Mouse (Mus musculus): ENCODE results near the gene Ppp2r2c. TPM values are rescaled to one million over a fixed set of nuclear protein-coding genes. Genes with fewer than 3 reads are reported as not detected.

The Ppp2r2c gene
- total and polyA plus RNA-seq, 3 experiments = 0.05 TPM; not detected in 2

DNA sequence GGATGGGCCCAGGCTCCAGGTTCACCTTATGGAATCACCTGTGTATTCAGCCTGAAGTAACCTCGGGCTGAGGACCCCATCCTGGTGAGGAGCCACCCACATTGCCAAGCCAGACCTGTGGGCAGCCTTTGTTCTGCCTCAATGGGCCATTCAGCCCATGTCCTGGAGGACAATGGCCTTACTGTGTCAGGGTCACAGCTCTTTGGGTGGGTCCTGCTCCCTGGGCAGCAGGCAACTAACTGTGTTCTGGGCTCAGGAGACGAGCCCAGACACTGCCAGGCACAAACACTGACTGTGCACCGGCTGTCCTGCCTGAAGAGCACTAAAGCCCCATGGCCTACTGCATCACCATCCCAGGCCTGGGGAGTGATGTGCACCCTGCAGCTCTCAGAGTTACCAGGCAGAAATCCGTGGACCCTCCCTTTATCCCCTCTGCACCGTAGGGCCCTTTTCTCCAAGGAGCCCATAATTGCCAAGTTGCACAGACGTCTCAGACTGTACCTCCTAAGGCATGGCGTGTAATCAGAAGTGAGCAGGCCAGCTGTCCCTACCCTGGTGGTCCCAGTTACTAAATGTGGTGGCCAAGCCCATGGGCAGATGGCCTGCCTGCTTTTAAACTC, 8.6 kb downstream of the Ppp2r2c start:
- no peak for DNase-seq (ENCODE audit: low spot score)
- Histone ChIP-seq H3K36me3 (replicated peaks) (no peaks in the 10 kb centered on the region), H3K27me3 (ENCODE audit: insufficient read depth, low read length) (no peaks in the 10 kb centered on the region; the same call in 1 of the 2 replicates), H3K4me1 (ENCODE audit: insufficient read depth, low read depth, low read length) (no peaks in the 10 kb centered on the region), H3K9me3 (replicated peaks) (no peaks in the 10 kb centered on the region), H3K4me3 (ENCODE audit: low read depth, low read length) (no peak overlapping the region)
- ATAC-seq (ENCODE audit: extremely low read depth, insufficient number of reproducible peaks, low FRiP score, poor library complexity, severe bottlenecking) = no peak
- TF ChIP-seq TAL1 (conservative IDR thresholded peaks at IDR 0.05; ENCODE audit: low read depth, low read length) (no peak), GATA1 (IDR thresholded peaks at IDR 0.05; ENCODE audit: borderline replicate concordance, low read length) (no peak), GATA2 (IDR thresholded peaks at IDR 0.05; ENCODE audit: borderline replicate concordance, low read depth, low read length) (no peak), POLR2AphosphoS5 (IDR thresholded peaks at IDR 0.05; ENCODE audit: insufficient replicate concordance, low read depth, low read length) (no peak), CTCF (IDR thresholded peaks at IDR 0.05; ENCODE audit: low read depth, low read length) (no peak)

DNA sequence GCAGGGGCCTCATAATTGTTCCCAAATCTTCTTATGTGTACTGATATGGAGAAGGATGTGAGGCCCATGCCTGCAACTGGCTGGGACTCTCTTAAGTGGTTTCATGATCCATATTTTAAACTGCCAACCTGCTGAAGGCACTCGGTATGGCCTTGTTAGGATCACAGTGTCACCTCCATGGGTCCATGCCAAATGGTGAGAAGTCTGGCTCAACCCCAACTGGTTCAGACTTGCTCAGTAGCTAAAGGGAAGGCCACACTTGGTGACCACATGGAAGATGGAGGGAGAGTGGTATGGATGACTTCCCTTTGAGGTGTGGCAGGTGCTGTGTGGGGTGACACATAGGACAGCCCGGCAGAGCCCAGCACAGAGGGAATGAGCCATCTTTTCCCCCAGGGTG, 9.3 kb downstream of the Ppp2r2c start:
- no peak for TF ChIP-seq TAL1 (conservative IDR thresholded peaks at IDR 0.05; ENCODE audit: low read depth, low read length)
- no peak for TF ChIP-seq CTCF (IDR thresholded peaks at IDR 0.05; ENCODE audit: low read depth, low read length)
- no peak for TF ChIP-seq GATA1 (IDR thresholded peaks at IDR 0.05; ENCODE audit: borderline replicate concordance, low read length)
- TF ChIP-seq POLR2AphosphoS5 (IDR thresholded peaks at IDR 0.05; ENCODE audit: insufficient replicate concordance, low read depth, low read length) = no peak
- TF ChIP-seq GATA2 (IDR thresholded peaks at IDR 0.05; ENCODE audit: borderline replicate concordance, low read depth, low read length) = no peak
- ATAC-seq (ENCODE audit: extremely low read depth, insufficient number of reproducible peaks, low FRiP score, poor library complexity, severe bottlenecking) = no peak
- no peak overlapping the region for H3K4me3 ChIP-seq (ENCODE audit: low read depth, low read length)
- no peaks in the 10 kb centered on the region; the same call in 1 of the 2 replicates for H3K27me3 ChIP-seq (ENCODE audit: insufficient read depth, low read length)
- no peaks in the 10 kb centered on the region for H3K36me3 ChIP-seq (replicated peaks)
- no peaks in the 10 kb centered on the region for H3K4me1 ChIP-seq (ENCODE audit: insufficient read depth, low read depth, low read length)
- no peaks in the 10 kb centered on the region for H3K9me3 ChIP-seq (replicated peaks)
- DNase-seq (ENCODE audit: low spot score) = no peak

DNA sequence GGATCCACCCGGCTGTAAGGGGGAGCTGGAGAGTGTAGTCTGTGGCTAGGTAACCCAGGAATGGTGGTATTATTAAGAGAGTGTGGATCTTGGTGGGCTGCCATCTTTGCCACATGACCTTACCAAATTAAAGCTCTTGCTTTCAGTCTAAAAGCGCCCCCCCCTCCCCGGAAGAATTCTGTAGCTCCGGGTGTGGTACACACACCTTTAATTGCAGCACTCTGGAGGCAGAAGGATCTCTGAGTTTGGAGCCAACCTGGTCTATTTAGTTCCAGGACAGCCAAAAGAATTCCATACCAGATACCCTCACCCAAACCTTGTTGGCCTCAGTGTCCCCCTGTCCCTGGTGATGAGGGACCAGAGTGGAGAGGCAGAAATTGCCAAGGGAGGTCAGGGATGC, 10.5 kb downstream of the Ppp2r2c start:
- Histone ChIP-seq H3K36me3 (replicated peaks) (no peaks in the 10 kb centered on the region), H3K27me3 (ENCODE audit: insufficient read depth, low read length) (no peaks in the 10 kb centered on the region; the same call in 1 of the 2 replicates), H3K9me3 (replicated peaks) (no peaks in the 10 kb centered on the region), H3K4me3 (ENCODE audit: low read depth, low read length) (no peak overlapping the region), H3K4me1 (ENCODE audit: insufficient read depth, low read depth, low read length) (no peaks in the 10 kb centered on the region)
- DNase-seq (ENCODE audit: low spot score) = no peak
- TF ChIP-seq GATA1 (IDR thresholded peaks at IDR 0.05; ENCODE audit: borderline replicate concordance, low read length) (no peak), TAL1 (conservative IDR thresholded peaks at IDR 0.05; ENCODE audit: low read depth, low read length) (no peak), GATA2 (IDR thresholded peaks at IDR 0.05; ENCODE audit: borderline replicate concordance, low read depth, low read length) (no peak), POLR2AphosphoS5 (IDR thresholded peaks at IDR 0.05; ENCODE audit: insufficient replicate concordance, low read depth, low read length) (no peak), CTCF (IDR thresholded peaks at IDR 0.05; ENCODE audit: low read depth, low read length) (no peak)
- ATAC-seq (ENCODE audit: extremely low read depth, insufficient number of reproducible peaks, low FRiP score, poor library complexity, severe bottlenecking) = no peak

DNA sequence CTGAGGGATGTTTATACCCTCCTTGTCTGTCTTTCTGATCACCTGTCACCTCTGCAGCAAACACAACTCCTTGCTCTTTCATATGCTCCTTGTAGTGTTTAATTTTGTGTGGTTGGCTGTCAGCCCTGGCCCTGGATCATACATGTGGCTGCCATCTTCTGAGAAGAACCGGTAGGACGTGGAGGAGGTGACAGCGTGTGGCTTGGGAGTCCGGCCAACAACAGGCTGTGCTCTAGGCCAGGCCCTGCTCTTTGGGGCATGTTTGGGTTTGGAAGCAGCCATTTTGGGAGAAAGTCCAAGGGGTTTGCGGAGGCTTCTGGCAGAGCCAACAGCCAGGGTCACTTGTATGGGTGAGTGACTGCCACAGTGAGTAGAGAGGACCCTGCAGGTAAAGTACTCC, 12.3 kb downstream of the Ppp2r2c start:
- ATAC-seq (ENCODE audit: extremely low read depth, insufficient number of reproducible peaks, low FRiP score, poor library complexity, severe bottlenecking) (no peak), DNase-seq (ENCODE audit: low spot score) (no peak)
- H3K36me3 ChIP-seq (replicated peaks) = no peaks in the 10 kb centered on the region
- no peaks in the 10 kb centered on the region; the same call in 1 of the 2 replicates for H3K27me3 ChIP-seq (ENCODE audit: insufficient read depth, low read length)
- no peaks in the 10 kb centered on the region for H3K4me1 ChIP-seq (ENCODE audit: insufficient read depth, low read depth, low read length)
- TF ChIP-seq TAL1 (conservative IDR thresholded peaks at IDR 0.05; ENCODE audit: low read depth, low read length) (no peak), GATA1 (IDR thresholded peaks at IDR 0.05; ENCODE audit: borderline replicate concordance, low read length) (no peak), GATA2 (IDR thresholded peaks at IDR 0.05; ENCODE audit: borderline replicate concordance, low read depth, low read length) (no peak)
- H3K9me3 ChIP-seq (replicated peaks) = no peaks in the 10 kb centered on the region
- H3K4me3 ChIP-seq (ENCODE audit: low read depth, low read length) = no peak overlapping the region

DNA sequence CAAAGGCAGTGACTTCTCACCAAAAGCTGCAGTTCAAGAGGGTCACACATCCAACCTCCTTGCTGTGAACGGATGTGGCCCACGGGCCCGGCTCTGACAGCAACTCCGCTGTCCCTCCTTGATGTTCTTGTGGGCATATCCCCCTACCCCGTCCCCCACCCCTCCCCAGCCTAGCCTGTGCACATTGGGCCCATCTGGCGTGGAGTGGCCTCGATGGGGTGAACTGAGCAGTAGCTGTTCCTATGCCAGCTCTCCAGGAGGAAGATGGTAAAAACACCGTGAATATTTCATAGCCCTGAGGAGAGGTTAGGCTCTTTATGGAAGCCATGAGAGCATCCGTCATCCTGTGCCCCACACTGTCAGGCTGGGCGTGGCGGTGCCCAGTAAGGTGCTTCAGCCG, 15.2 kb downstream of the Ppp2r2c start:
- Histone ChIP-seq H3K4me3 (ENCODE audit: low read depth, low read length) (no peak overlapping the region), H3K27me3 (ENCODE audit: insufficient read depth, low read length) (no peaks in the 10 kb centered on the region; the same call in 1 of the 2 replicates), H3K36me3 (replicated peaks) (no peaks in the 10 kb centered on the region), H3K4me1 (ENCODE audit: insufficient read depth, low read depth, low read length) (no peaks in the 10 kb centered on the region), H3K9me3 (replicated peaks) (no peaks in the 10 kb centered on the region)
- TF ChIP-seq CTCF (IDR thresholded peaks at IDR 0.05; ENCODE audit: low read depth, low read length) (no peak), TAL1 (conservative IDR thresholded peaks at IDR 0.05; ENCODE audit: low read depth, low read length) (no peak), GATA2 (IDR thresholded peaks at IDR 0.05; ENCODE audit: borderline replicate concordance, low read depth, low read length) (no peak), GATA1 (IDR thresholded peaks at IDR 0.05; ENCODE audit: borderline replicate concordance, low read length) (no peak), POLR2AphosphoS5 (IDR thresholded peaks at IDR 0.05; ENCODE audit: insufficient replicate concordance, low read depth, low read length) (no peak)
- DNase-seq (ENCODE audit: low spot score) = no peak
- no peak for ATAC-seq (ENCODE audit: extremely low read depth, insufficient number of reproducible peaks, low FRiP score, poor library complexity, severe bottlenecking)

DNA sequence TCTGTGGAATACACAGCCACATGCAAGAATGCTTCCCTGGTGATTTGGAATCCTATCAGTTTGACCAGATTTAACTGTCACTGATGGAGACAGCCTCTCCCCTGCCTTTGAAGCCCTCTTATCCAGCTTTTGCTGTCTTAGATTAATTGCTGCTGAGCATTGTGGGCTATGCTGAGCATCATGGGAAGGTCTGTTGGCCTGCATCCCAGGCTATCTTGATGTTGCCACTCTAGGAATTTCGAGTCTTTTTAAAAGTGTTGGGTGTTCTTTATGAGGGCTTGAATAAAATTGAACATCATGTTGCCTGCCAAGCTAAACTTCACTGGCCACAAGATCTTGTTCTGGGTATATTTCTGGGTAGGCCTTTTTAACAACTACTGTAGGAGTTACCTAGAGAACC, 16.8 kb downstream of the Ppp2r2c start:
- Histone ChIP-seq H3K9me3 (replicated peaks) (no peaks in the 10 kb centered on the region), H3K4me3 (ENCODE audit: low read depth, low read length) (no peak overlapping the region), H3K27me3 (ENCODE audit: insufficient read depth, low read length) (no peaks in the 10 kb centered on the region; the same call in 1 of the 2 replicates), H3K4me1 (ENCODE audit: insufficient read depth, low read depth, low read length) (no peaks in the 10 kb centered on the region), H3K36me3 (replicated peaks) (no peaks in the 10 kb centered on the region)
- TF ChIP-seq GATA1 (IDR thresholded peaks at IDR 0.05; ENCODE audit: borderline replicate concordance, low read length) (no peak), POLR2AphosphoS5 (IDR thresholded peaks at IDR 0.05; ENCODE audit: insufficient replicate concordance, low read depth, low read length) (no peak), CTCF (IDR thresholded peaks at IDR 0.05; ENCODE audit: low read depth, low read length) (no peak), TAL1 (conservative IDR thresholded peaks at IDR 0.05; ENCODE audit: low read depth, low read length) (no peak), GATA2 (IDR thresholded peaks at IDR 0.05; ENCODE audit: borderline replicate concordance, low read depth, low read length) (no peak)
- DNase-seq (ENCODE audit: low spot score) (no peak), ATAC-seq (ENCODE audit: extremely low read depth, insufficient number of reproducible peaks, low FRiP score, poor library complexity, severe bottlenecking) (no peak)
